Mouse (Mus musculus): ENCODE data around the gene D10Wsu102e. TPM values are rescaled to one million over a fixed set of nuclear protein-coding genes. Genes with fewer than 3 reads are reported as not detected.

D10Wsu102e gene
- polyA plus RNA-seq, 1 experiment from 2014 or later, result 1.2 TPM

DNA sequence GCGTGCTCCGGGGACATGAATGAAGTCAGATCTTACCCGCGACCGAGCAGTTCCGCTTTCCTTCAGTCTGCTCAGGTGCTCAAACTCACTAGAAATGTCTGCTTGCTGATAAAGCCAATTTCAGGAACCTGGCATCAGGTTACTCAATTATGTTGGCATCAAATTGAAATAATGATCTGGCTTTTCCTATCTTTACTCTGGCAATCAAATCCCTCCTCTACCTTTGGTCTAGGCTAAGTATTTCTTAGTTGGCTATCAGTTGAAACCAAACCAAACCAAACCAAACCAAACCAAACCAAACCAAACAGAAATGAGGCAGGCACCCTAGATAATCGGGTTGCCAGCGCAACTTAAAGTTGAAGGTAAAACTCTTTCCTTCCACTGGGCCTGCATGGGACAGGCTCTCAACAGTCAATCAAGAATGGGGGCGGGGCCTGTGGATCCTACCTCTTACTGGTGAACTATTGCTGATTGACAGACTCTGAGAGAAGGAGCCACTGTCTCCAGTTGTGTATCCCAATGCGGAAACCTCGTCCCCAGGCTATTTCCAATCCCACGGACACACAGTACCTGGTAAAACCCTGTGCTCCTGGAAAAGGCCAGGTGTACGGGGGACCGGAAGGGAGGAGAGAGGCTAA lies 33.3 kb upstream of the D10Wsu102e start:
- no peaks in the 10 kb centered on the region for H3K9me3 ChIP-seq (ENCODE audit: control insufficient read depth, low read length)
- H3K4me1 ChIP-seq (ENCODE audit: control insufficient read depth, insufficient read depth, low read length), result no peaks in the 10 kb centered on the region
- no peak overlapping the region for H3K4me2 ChIP-seq (ENCODE audit: low read depth, low read length)
- no peak for ATAC-seq (ENCODE audit: low read depth)
- H3K36me3 ChIP-seq (ENCODE audit: control insufficient read depth, insufficient read depth, low read length), result no peaks in the 10 kb centered on the region
- H3K9ac ChIP-seq (replicated peaks; ENCODE audit: low read depth, low read length), result no peak overlapping the region
- WGBS, result 90% methylated on average over 14 of the region's 14 CpGs
- H3K27me3 ChIP-seq (ENCODE audit: control insufficient read depth, insufficient read depth, low read length), result no peaks in the 10 kb centered on the region
- H3K27ac ChIP-seq (ENCODE audit: low read depth, low read length), result no peak overlapping the region
- H3K4me3 ChIP-seq (ENCODE audit: low read depth, low read length), result no peak overlapping the region

DNA sequence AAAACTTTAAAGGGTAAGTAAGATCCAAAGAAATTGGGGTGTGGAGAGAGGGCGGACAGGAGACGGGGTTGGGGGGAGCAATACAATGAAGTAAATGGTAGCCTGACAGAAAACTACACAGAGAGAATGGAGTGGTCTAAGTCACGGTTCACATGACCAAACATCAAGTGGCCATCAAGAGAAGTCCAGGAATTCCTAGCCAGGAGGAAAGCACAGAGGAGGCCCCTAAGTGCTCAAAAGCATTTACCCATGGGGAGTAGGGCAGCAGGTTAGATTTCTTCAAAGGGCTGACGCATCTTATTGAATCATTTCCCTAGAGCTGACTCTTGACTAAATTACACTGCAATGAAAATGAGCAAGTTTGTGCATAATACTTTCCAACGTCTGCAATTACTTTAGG lies 31.2 kb upstream of the D10Wsu102e start:
- Histone ChIP-seq H3K36me3 (ENCODE audit: control insufficient read depth, insufficient read depth, low read length) (no peaks in the 10 kb centered on the region), H3K4me1 (ENCODE audit: control insufficient read depth, insufficient read depth, low read length) (no peaks in the 10 kb centered on the region), H3K27ac (ENCODE audit: low read depth, low read length) (no peak overlapping the region), H3K9ac (replicated peaks; ENCODE audit: low read depth, low read length) (no peak overlapping the region), H3K9me3 (ENCODE audit: control insufficient read depth, low read length) (no peaks in the 10 kb centered on the region), H3K4me2 (ENCODE audit: low read depth, low read length) (no peak overlapping the region), H3K4me3 (ENCODE audit: low read depth, low read length) (no peak overlapping the region), H3K27me3 (ENCODE audit: control insufficient read depth, insufficient read depth, low read length) (no peaks in the 10 kb centered on the region)
- no peak for ATAC-seq (ENCODE audit: low read depth)
- WGBS, result 69% methylated on average over 5 of the region's 5 CpGs

DNA sequence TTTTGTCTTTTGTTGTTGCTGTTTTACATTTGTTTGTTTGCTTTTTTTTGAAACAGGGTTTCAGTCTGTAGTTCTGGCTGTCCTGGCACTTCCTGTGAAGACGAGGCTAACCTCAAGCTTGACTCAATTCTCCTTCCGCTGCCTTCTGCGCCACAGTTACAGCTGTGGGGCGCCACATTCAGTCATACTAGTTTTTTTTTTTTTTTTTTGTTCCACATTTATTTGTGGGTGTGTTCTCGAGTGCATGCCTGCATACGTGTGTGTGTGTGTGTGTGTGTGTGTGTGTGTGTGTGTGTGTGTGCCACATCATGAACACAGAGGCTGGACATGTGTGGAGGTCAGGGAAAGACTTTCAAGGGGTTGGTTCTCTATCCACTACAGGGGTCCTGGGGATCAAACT lies 29.7 kb upstream of the D10Wsu102e start:
- no peak overlapping the region for H3K9ac ChIP-seq (replicated peaks; ENCODE audit: low read depth, low read length)
- no peak overlapping the region for H3K27ac ChIP-seq (ENCODE audit: low read depth, low read length)
- H3K4me3 ChIP-seq (ENCODE audit: low read depth, low read length), result no peak overlapping the region
- no peaks in the 10 kb centered on the region for H3K27me3 ChIP-seq (ENCODE audit: control insufficient read depth, insufficient read depth, low read length)
- H3K9me3 ChIP-seq (ENCODE audit: control insufficient read depth, low read length), result no peaks in the 10 kb centered on the region
- no peak overlapping the region for H3K4me2 ChIP-seq (ENCODE audit: low read depth, low read length)
- no peaks in the 10 kb centered on the region for H3K4me1 ChIP-seq (ENCODE audit: control insufficient read depth, insufficient read depth, low read length)
- no peaks in the 10 kb centered on the region for H3K36me3 ChIP-seq (ENCODE audit: control insufficient read depth, insufficient read depth, low read length)
- ATAC-seq (ENCODE audit: low read depth), result no peak
- WGBS, result 89% methylated on average over 6 of the region's 6 CpGs

GRCm38 (mm10) chr10:83331811-83332210 lies 28.2 kb upstream of the D10Wsu102e start:
- no peaks in the 10 kb centered on the region for H3K36me3 ChIP-seq (ENCODE audit: control insufficient read depth, insufficient read depth, low read length)
- H3K4me3 ChIP-seq (ENCODE audit: low read depth, low read length), result no peak overlapping the region
- H3K4me2 ChIP-seq (ENCODE audit: low read depth, low read length), result no peak overlapping the region
- 0 out of 2 replicates have a peak, but pooled peaks cover 3% of the 10 kb centered on the region for H3K27me3 ChIP-seq (ENCODE audit: control insufficient read depth, insufficient read depth, low read length)
- H3K9ac ChIP-seq (replicated peaks; ENCODE audit: low read depth, low read length), result no peak overlapping the region
- WGBS, result 87% methylated on average over 5 of the region's 5 CpGs
- ATAC-seq (ENCODE audit: low read depth), result no peak
- no peak overlapping the region for H3K27ac ChIP-seq (ENCODE audit: low read depth, low read length)
- no peaks in the 10 kb centered on the region for H3K4me1 ChIP-seq (ENCODE audit: control insufficient read depth, insufficient read depth, low read length)
- no peaks in the 10 kb centered on the region for H3K9me3 ChIP-seq (ENCODE audit: control insufficient read depth, low read length)

DNA sequence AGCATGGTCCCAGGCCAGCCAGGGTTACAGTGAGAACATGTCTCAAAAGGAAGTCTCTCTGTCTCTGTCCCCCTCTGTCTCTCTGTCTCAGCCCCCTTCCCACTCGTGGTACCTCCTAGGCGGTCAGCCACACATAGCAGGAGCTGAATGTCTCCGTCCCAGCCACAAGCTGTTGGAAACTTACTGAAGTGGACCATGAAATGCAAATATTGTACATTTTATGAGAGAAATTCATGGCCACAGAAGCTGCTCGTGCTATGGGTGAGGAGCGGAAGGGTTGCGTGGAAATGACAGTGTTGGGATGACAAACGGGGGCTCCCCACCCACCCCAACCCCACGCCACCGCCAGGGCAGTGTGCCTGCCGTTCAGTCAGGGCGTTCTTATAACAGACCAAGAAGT lies 27.4 kb upstream of the D10Wsu102e start:
- no peaks in the 10 kb centered on the region for H3K9me3 ChIP-seq (ENCODE audit: control insufficient read depth, low read length)
- no peak overlapping the region for H3K27ac ChIP-seq (ENCODE audit: low read depth, low read length)
- no peak overlapping the region for H3K4me2 ChIP-seq (ENCODE audit: low read depth, low read length)
- no peaks in the 10 kb centered on the region for H3K36me3 ChIP-seq (ENCODE audit: control insufficient read depth, insufficient read depth, low read length)
- no peak overlapping the region for H3K9ac ChIP-seq (replicated peaks; ENCODE audit: low read depth, low read length)
- peaks cover 5% of the 10 kb centered on the region; the same call in 1 of the 2 replicates for H3K27me3 ChIP-seq (ENCODE audit: control insufficient read depth, insufficient read depth, low read length)
- WGBS, result 85% methylated on average over 11 of the region's 11 CpGs
- ATAC-seq (ENCODE audit: low read depth), result no peak
- H3K4me1 ChIP-seq (ENCODE audit: control insufficient read depth, insufficient read depth, low read length), result no peaks in the 10 kb centered on the region
- no peak overlapping the region for H3K4me3 ChIP-seq (ENCODE audit: low read depth, low read length)

DNA sequence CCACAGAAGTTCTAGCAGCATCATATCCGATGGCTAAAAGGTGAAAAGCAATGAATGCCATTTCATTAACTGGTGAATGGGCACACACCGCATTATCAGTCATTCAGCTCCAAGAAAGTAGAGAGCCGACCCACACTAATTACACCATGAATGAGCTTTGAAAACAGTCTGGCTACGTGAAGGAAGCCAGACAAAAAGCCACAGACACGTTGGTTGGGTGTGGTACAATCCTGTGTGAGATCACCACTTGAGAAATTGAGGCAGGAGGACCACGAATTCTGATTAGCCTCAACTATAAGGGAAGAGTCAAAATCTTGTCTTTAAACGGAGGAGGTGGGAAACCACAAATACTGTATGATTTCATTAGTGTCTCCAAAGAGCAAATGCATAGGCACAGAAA lies 23.7 kb upstream of the D10Wsu102e start:
- peak overlapping the region; percentile 84; the same call in 1 of the 2 replicates for H3K4me2 ChIP-seq (ENCODE audit: low read depth, low read length)
- no peak overlapping the region for H3K9ac ChIP-seq (replicated peaks; ENCODE audit: low read depth, low read length)
- no peaks in the 10 kb centered on the region for H3K4me1 ChIP-seq (ENCODE audit: control insufficient read depth, insufficient read depth, low read length)
- H3K27me3 ChIP-seq (ENCODE audit: control insufficient read depth, insufficient read depth, low read length), result peaks cover 5% of the 10 kb centered on the region; the same call in 1 of the 2 replicates
- 24% methylated on average over 7 of the region's 7 CpGs for WGBS
- no peaks in the 10 kb centered on the region for H3K9me3 ChIP-seq (ENCODE audit: control insufficient read depth, low read length)
- H3K27ac ChIP-seq (ENCODE audit: low read depth, low read length), result no peak overlapping the region
- ATAC-seq (ENCODE audit: low read depth), result no peak
- no peaks in the 10 kb centered on the region for H3K36me3 ChIP-seq (ENCODE audit: control insufficient read depth, insufficient read depth, low read length)
- peak overlapping the region; percentile 72; the same call in 1 of the 2 replicates for H3K4me3 ChIP-seq (ENCODE audit: low read depth, low read length)

GRCm38 (mm10) chr10:83337159-83337951 lies 22.7 kb upstream of the D10Wsu102e start, which contains the start of gene Slc41a2:
Gene Slc41a2, minus strand, starts transcription at chr10:83337882.
- peak within 1 kb of the TSS; percentile 84 for H3K4me2 ChIP-seq (ENCODE audit: low read depth, low read length)
- under 1% methylated on average over 59 of the region's 102 CpGs for WGBS
- peaks cover 5% of the 10 kb centered on the region; the same call in 1 of the 2 replicates for H3K27me3 ChIP-seq (ENCODE audit: control insufficient read depth, insufficient read depth, low read length)
- H3K4me3 ChIP-seq (ENCODE audit: low read depth, low read length), result peak within 1 kb of the TSS; percentile 72
- no peaks in the 10 kb centered on the region for H3K36me3 ChIP-seq (ENCODE audit: control insufficient read depth, insufficient read depth, low read length)
- H3K9ac ChIP-seq (replicated peaks; ENCODE audit: low read depth, low read length), result peak within 1 kb of the TSS; percentile 79
- H3K27ac ChIP-seq (ENCODE audit: low read depth, low read length), result peak within 1 kb of the TSS; percentile 84
- no peaks in the 10 kb centered on the region for H3K9me3 ChIP-seq (ENCODE audit: control insufficient read depth, low read length)
- peak; percentile 93 for ATAC-seq (ENCODE audit: low read depth)
- H3K4me1 ChIP-seq (ENCODE audit: control insufficient read depth, insufficient read depth, low read length), result no peaks in the 10 kb centered on the region

DNA sequence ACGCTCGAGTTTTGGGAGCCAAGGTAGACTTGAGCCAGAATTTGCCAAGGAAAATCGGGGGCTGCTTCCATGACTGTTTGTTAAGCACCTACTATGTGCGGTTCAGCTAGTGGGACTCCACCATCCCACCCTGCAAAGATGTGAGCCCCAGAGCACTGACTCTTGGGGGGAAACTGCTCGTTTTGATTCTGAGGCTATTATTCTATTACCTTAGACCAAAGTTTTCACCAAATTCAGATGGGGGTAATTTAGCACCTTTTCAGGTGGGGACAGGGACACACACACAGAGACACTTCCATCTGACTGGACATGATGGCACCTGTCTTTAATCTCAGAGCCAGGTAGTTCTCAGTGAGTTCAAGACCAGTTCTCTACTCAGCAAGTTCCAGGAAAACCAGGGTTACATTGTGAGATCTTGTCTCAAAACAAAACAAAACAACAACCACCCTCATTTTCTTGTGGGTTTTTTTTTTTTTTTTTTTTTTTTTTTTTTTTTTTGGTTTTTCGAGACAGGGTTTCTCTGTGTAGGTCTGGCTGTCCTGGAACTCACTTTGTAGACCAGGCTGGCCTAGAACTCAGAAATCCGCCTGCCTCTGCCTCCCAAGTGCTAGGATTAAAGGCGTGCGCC lies 21.9 kb upstream of the D10Wsu102e start:
- ATAC-seq (ENCODE audit: low read depth), result no peak
- H3K27ac ChIP-seq (ENCODE audit: low read depth, low read length), result peak overlapping the region; percentile 84; the same call in 1 of the 2 replicates
- H3K9ac ChIP-seq (replicated peaks; ENCODE audit: low read depth, low read length), result peak overlapping the region; percentile 79
- peaks cover 5% of the 10 kb centered on the region; the same call in 1 of the 2 replicates for H3K27me3 ChIP-seq (ENCODE audit: control insufficient read depth, insufficient read depth, low read length)
- WGBS, result 51% methylated on average over 8 of the region's 9 CpGs
- no peaks in the 10 kb centered on the region for H3K36me3 ChIP-seq (ENCODE audit: control insufficient read depth, insufficient read depth, low read length)
- no peaks in the 10 kb centered on the region for H3K9me3 ChIP-seq (ENCODE audit: control insufficient read depth, low read length)
- H3K4me3 ChIP-seq (ENCODE audit: low read depth, low read length), result peak overlapping the region; percentile 72
- peak overlapping the region; percentile 84 for H3K4me2 ChIP-seq (ENCODE audit: low read depth, low read length)
- H3K4me1 ChIP-seq (ENCODE audit: control insufficient read depth, insufficient read depth, low read length), result no peaks in the 10 kb centered on the region

DNA sequence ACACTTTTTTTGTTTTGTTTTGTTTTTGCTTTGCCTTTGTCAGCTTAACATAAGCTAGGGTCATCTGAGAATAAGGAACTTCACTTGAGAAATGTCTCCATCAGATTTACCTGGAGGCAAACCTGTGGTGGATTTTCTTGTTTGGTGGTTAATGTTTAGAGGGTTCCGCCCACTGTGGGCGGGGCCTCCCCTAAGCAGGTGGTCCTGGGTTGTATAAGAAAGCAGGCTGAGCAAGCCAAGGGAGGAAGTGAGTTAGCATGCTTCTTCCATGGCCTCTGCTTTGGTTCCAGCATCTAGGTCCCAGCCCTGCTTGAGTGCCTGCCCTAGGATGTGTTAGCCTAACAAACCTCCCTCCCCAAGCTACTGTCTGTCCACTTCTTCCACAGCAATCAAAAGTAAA lies 18.8 kb upstream of the D10Wsu102e start:
- H3K36me3 ChIP-seq (ENCODE audit: control insufficient read depth, insufficient read depth, low read length), result no peaks in the 10 kb centered on the region
- ATAC-seq (ENCODE audit: low read depth), result no peak
- WGBS, result 44% methylated on average over 2 of the region's 2 CpGs
- H3K4me2 ChIP-seq (ENCODE audit: low read depth, low read length), result no peak overlapping the region
- no peak overlapping the region for H3K27ac ChIP-seq (ENCODE audit: low read depth, low read length)
- H3K4me3 ChIP-seq (ENCODE audit: low read depth, low read length), result no peak overlapping the region
- H3K27me3 ChIP-seq (ENCODE audit: control insufficient read depth, insufficient read depth, low read length), result peaks cover 2% of the 10 kb centered on the region; the same call in 1 of the 2 replicates
- H3K9ac ChIP-seq (replicated peaks; ENCODE audit: low read depth, low read length), result no peak overlapping the region
- H3K9me3 ChIP-seq (ENCODE audit: control insufficient read depth, low read length), result no peaks in the 10 kb centered on the region
- no peaks in the 10 kb centered on the region for H3K4me1 ChIP-seq (ENCODE audit: control insufficient read depth, insufficient read depth, low read length)

Measured in neural tube, embryonic 14.5 days (tissue).